Mouse (Mus musculus) 3T3-L1 (cell line): ENCODE measurements around the gene Atf6.

Source experiments
- DNase-seq: peaks from one replicate; pipeline ENCODE4 v3.0.0-alpha.2; 2015; ENCODE audit warnings: low read depth, low spot score

Atf6 gene

GRCm38 (mm10) chr1:170771437-170772003, 96.1 kb downstream of the Atf6 start:
- DNase-seq = no peak

- no peak for DNase-seq
Measured at GRCm38 (mm10) chr1:170770691-170771090, 96.9 kb downstream of the Atf6 start.

GRCm38 (mm10) chr1:170766997-170767396, 100.6 kb downstream of the Atf6 start:
- DNase-seq = peak; percentile 85

- DNase-seq = no peak
Measured at GRCm38 (mm10) chr1:170764798-170765197, 102.8 kb downstream of the Atf6 start.

- DNase-seq = no peak
Measured at GRCm38 (mm10) chr1:170761634-170762033, 105.9 kb downstream of the Atf6 start.

- DNase-seq = no peak
Measured at GRCm38 (mm10) chr1:170753597-170753996, 114.0 kb downstream of the Atf6 start.

- no peak for DNase-seq
Measured at GRCm38 (mm10) chr1:170751797-170752196, 115.8 kb downstream of the Atf6 start.

GRCm38 (mm10) chr1:170746523-170746922, 121.0 kb downstream of the Atf6 start:
- DNase-seq = no peak

- peak; percentile 56 for DNase-seq
Measured at GRCm38 (mm10) chr1:170741497-170742246, 125.9 kb downstream of the Atf6 start.

- no peak for DNase-seq
Measured at GRCm38 (mm10) chr1:170734866-170735265, 132.7 kb downstream of the Atf6 start.

GRCm38 (mm10) chr1:170732596-170732890, 135.0 kb downstream of the Atf6 start:
- no peak for DNase-seq

- peak; percentile 58 for DNase-seq
Measured at GRCm38 (mm10) chr1:170731865-170732595, 135.5 kb downstream of the Atf6 start.

- DNase-seq = no peak
Measured at GRCm38 (mm10) chr1:170729267-170729962, 138.2 kb downstream of the Atf6 start.

- DNase-seq = no peak
Measured at GRCm38 (mm10) chr1:170728524-170728923, 139.0 kb downstream of the Atf6 start.

GRCm38 (mm10) chr1:170721560-170721959, 146.0 kb downstream of the Atf6 start:
- DNase-seq = no peak

GRCm38 (mm10) chr1:170718133-170718810, 149.3 kb downstream of the Atf6 start:
- no peak for DNase-seq

- DNase-seq = no peak
Measured at GRCm38 (mm10) chr1:170717241-170717828, 150.2 kb downstream of the Atf6 start.

- no peak for DNase-seq
Measured at GRCm38 (mm10) chr1:170711731-170712130, 155.8 kb downstream of the Atf6 start.

- DNase-seq = no peak
Measured at GRCm38 (mm10) chr1:170709969-170710368, 157.6 kb downstream of the Atf6 start.

GRCm38 (mm10) chr1:170709481-170709880, 158.1 kb downstream of the Atf6 start:
- DNase-seq = no peak

- no peak for DNase-seq
Measured at GRCm38 (mm10) chr1:170709034-170709433, 158.5 kb downstream of the Atf6 start.
